Mouse (Mus musculus): ENCODE results near the gene Camsap3.

GRCm38 (mm10) chr8:3621199-3621970, 34.3 kb downstream of the Camsap3 start, which contains the start of the genes Xab2 and Pet100:
- no peak for TF ChIP-seq CTCF (IDR thresholded peaks at IDR 0.05; ENCODE audit: low read depth, low read length)
- no peak for TF ChIP-seq GATA1 (IDR thresholded peaks at IDR 0.05; ENCODE audit: borderline replicate concordance, low read length)
- TF ChIP-seq TAL1 (conservative IDR thresholded peaks at IDR 0.05; ENCODE audit: low read depth, low read length) = no peak
- no peak for TF ChIP-seq POLR2AphosphoS5 (IDR thresholded peaks at IDR 0.05; ENCODE audit: insufficient replicate concordance, low read depth, low read length)
- TF ChIP-seq GATA2 (IDR thresholded peaks at IDR 0.05; ENCODE audit: borderline replicate concordance, low read depth, low read length) = no peak
